Mouse (Mus musculus) stomach, postnatal 0 days (tissue): Measurements from ENCODE around the gene Gm10642.

Source experiments
- CTCF ChIP-seq: IDR thresholded peaks from 2 replicates; pipeline ENCODE4 v1.5.1; 2016; ENCODE audit warnings: antibody characterized with exemption, low read depth, mild to moderate bottlenecking, moderate library complexity
- EP300 ChIP-seq: optimal IDR thresholded peaks from 2 replicates; pipeline ENCODE3; 2016; ENCODE audit warnings: antibody characterized with exemption

GRCm38 (mm10) chr9:70689926-70690325 is 33.9 kb downstream of the Gm10642 start:
- no peak for TF ChIP-seq EP300
- TF ChIP-seq CTCF = no peak
